Mouse (Mus musculus) adrenal gland (tissue): ENCODE data around the gene Sec14l3.

Experiments
- intact Hi-C: fragments of 180-260 bp; cut with DNase I; formaldehyde crosslinking; loops from one replicate; pipeline ENCODE4 v1.15.1; 2025

Sec14l3 gene

DNA sequence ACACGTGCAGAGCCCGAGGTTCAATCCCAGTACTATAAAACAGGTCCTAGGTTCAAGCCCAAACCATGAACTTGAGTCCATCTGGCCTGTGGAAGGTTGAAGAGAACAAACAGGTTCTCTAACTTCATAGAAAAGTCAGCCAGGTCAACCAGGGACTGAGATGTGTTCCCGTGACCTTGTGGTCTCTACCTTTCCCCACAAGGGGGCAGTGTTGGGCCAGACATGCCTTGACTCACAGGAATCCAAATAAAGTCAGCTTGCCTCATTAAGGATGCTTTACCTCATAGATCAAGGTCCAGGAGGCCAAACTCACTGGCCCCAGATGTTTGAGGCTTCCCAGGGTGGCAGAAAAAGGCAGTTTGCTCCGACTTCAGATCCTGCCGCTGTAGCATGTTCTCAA is 11.1 kb upstream of the Sec14l3 start:
- intact Hi-C loops: no loop called here

GRCm38 (mm10) chr11:4060866-4061575 is 3.6 kb upstream of the Sec14l3 start:
- intact Hi-C loops: no loop called here

- intact Hi-C loops: no loop called here
These were observed 2.1 kb upstream of the Sec14l3 start for GRCm38 (mm10) chr11:4062523-4062922.

DNA sequence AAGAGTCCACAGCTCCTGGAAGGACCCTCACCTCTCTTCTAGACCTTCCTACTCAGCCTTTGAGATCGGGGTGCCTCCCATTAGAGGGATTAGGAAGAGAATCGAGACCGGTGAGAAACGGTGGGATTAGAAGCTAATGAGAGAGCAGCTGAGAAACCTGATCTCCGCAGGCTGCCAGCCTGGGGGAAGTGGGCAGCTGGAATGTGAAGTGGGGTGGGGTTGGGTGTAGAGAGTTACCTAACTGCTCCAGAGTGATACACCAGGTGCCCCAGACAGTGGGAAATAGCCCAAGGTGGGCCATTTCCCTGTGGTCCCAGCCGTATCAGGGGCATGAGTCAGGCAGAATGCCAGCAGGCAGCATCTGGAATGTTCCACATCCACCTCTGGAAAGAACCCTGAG is 1.7 kb upstream of the Sec14l3 start:
- intact Hi-C loops: no loop called here

DNA sequence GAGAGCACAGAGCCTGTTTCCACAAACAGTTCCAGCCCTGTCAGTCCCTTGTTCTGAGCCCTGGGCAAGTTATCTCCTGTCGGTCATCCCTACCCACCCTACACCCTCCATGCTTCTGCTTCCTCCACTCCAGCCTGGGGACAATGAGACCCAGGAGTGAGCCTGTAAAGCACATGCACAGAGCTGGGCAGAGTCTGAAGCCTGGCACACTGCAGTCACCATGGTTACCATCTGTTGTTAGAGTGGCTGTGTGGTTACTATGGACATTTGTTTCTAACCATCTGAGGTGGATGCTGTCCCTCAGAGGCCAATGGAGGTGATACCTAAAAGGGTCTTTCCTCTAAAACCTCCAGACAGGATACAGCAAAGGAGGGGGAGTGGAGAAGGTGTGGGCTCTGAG is 5.0 kb downstream of the Sec14l3 start:
- intact Hi-C loops: no loop called here

GRCm38 (mm10) chr11:4076633-4077032 is 12.0 kb downstream of the Sec14l3 start:
- intact Hi-C loops: no loop called here

DNA sequence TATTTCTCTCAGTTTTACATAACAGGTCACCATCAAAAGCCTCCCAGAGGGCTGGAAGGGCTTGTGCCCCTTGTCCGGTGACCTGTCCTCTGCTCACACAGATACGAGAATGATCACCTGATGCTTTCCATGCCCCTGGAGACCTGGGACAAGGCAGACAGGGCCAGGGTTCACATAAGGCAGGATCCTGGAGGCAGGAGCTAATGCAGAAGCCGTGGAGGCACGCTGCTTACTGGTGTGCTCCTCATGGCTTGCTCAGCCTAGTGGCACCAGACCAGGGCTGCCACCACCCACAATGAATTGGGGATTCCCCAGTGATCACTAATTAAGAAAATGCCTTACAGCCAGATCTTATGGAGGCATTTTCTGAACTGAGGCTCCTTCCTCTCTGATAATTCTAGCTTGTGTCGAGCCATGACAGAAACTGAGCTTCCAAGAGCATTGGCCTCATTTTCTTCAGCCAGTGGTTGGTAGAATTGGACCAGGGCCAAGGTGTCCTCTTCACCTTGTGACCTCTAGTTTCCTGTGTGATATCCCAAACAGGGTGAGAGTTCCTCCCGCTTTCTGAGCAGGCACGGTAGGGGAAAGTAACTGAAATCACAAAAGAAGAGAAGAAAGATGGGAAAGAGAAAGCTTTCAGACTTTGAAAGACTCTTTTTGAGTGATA is 13.8 kb downstream of the Sec14l3 start:
- intact Hi-C loops: no loop called here

DNA sequence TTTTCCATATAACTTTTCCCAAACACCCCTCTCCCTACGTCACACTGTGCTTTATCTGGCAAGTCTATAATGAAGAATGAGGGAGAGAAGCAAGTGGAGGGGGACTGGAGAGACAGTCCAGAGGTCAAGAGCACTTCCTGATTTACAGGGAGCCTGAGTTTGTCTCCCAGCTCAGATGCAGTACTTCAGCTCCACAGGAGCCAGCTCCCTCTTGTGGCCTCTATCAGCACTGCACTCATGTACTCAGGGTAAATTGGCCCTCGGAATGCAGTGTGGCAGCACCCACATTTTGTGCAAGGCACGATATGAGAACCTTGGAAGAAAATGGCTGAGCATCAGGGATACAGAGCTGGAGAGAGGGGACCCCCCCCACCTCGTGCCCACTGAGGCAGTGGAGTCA is 15.6 kb downstream of the Sec14l3 start:
- intact Hi-C loops: loop anchor here (5.0 kb wide), 1 partner anchor 33 kb away; no protein-coding TSS in a partner anchor

- intact Hi-C loops: loop anchor here (1.0 to 5.0 kb wide), 2 partner anchors 36 to 82 kb away; no protein-coding TSS in a partner anchor
These were observed 18.9 kb downstream of the Sec14l3 start for GRCm38 (mm10) chr11:4083316-4084078.

DNA sequence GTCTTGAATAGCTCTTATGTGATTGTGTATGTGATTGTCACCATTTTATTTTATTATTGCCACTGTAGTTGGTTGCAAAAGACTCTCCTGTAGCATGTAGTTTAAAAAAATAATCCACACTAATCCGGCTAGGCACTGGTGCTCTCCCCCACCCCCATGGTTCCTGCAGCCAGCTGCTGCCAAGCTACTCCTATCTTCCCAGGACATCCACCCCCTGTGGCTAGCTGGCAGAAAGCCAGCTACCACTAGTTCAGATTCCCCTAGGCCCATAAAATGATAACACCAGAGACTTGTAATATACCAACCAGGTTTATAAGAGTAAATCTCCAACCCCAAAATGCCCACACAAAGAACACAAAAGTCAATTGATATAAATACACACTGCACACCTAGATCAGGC is 21.6 kb downstream of the Sec14l3 start:
- intact Hi-C loops: no loop called here

DNA sequence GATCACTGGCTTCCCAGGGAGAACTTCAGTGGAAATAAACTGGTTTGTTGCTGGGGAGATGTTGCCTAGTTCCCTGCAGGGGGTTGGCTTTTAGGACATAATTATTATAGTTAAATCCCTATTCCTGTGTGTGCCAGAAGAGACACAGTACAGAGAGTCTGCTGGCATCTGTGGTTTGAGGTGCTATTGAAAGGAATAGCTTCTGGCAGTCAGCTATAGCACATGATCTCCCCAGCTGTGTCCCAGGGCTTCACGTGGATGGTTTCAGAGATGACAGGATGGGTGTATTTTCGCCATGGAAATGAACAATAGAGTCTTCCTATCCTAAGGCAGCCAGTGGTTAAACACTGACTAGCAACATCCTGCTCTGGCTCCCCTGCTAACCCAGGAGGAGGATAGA is 22.6 kb downstream of the Sec14l3 start:
- intact Hi-C loops: no loop called here

DNA sequence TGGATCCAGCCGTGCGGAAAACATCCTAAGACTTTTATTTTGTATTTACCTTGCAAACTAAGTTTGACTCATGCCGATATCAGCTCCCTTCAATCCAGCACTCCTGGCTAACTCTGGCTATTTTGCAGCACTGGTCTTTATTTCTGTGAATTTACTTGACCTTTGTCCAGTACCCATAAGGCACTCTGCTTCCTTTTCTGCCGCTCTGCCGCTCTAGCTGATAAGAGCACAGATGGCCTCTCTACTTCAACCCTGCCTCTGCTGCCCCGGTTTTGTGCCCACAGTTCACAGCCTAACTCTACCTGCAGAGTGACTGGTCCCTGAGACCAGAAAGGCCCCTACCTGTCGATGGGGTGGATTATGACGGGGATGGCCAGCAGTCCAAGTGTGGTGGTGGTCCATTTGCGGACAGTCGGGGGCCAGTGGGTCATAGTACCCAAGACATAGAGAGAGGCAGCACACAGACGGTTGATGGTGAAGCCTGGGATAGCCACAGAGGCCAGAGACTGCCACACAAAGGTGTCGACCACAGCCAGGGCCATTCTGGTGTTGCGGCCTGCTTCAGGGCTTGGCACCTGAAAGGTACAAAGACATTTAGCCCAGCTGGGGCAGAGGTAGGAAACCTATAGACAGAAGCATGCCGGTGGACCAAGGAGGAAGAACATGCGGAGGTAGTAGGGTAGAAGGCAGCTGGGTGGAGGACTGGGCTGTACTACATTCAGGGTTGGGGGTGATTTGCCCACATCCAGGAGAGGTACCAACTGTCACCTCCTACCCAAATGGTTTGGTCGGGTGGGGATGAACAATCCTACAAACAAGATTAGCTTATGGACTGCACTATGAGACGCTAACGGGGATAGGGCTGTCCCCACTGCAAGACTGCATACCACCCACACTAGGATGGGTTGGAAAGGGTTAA is 29.1 kb downstream of the Sec14l3 start:
- intact Hi-C loops: no loop called here

- intact Hi-C loops: no loop called here
These were observed 29.9 kb downstream of the Sec14l3 start for GRCm38 (mm10) chr11:4094378-4095170.

DNA sequence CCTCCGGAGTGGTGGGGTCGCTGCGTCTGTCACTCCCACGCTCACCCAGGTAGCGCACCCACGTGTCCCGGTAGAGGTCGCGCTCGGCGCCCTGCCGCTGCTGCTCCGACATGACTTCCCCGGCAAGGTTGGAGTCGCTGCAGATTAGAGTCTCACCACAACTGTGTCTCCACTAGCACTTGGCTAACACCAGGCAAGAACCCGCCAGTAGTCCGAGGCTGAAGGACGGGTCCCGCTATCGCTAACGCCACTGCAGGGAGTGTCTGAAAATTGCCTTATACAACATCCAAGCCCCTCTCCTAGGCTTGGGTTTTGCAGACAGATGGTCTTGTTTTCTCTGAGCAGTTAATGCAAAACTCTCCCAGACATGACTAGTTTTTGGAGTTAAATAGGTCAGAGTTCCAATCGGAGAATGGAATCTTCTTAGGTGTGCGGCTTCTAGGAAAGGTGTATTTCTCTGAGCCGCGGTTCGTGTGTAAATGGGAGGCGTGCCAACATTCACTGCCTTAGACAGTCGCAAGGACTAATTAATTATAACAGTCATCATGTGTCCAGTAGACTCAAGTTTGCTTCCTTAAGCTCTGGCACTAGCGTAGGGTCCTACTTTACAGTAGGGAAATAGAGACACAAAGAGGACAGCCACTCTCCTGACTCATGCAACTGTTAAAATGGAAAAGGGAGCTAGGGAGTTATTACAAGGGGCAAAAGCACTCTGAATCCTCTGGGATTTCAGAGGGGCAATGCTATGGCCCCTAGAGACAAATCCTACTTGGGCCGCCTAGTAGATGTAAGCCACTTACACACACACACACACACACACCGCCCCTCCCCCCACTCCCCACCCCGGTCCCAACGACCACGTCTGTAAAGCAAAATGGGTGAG is 30.8 kb downstream of the Sec14l3 start, which contains the start of gene Mtfp1:
Mtfp1 (minus strand) TSS at position 275 of the 883 bp plus-strand sequence.
- intact Hi-C loops: no loop called here

DNA sequence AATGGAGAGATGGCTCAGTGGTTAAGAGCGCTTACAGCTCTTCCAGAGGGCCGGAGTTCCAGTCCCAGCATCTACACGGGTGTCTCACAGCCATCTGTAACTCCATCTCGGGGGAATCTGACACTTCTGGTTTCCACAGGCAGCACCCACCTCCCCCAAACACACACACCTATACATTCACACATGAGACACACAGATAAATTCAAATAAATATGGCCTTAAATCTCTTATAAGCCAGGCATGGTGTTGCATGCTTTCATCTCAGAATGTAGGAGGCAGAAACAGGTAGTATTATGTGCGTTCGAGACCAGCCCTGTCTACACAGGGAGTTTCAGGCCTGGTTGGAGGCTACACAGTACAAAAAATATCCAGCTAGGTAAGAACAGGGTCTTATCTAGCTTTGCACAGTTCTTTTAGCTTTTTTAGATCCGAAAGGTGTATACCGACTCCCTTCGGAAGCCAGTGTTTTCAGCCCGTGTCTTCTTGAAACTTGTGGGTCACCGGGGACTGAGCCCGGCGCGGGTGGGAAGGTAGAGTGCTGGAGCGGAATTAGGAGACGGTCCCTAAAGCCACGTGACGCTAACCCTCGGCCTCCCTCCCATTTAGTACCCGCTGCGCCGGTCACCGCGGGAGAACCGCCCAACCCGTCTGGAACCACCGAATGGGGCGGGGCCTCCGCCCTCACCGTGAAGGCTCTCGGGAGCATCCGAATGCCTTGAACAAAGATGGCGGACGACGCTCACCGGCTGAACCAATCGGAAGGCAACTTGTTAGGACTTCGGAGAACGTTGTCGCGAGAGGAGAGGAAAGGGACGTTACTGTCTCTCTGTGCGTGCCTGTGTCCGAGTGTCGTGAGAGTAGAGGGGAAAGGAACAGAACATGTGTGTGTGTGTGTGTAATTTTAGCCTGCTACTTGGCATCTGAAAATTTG is 31.7 kb downstream of the Sec14l3 start:
- intact Hi-C loops: no loop called here

GRCm38 (mm10) chr11:4097091-4097621 is 32.5 kb downstream of the Sec14l3 start:
- intact Hi-C loops: no loop called here

DNA sequence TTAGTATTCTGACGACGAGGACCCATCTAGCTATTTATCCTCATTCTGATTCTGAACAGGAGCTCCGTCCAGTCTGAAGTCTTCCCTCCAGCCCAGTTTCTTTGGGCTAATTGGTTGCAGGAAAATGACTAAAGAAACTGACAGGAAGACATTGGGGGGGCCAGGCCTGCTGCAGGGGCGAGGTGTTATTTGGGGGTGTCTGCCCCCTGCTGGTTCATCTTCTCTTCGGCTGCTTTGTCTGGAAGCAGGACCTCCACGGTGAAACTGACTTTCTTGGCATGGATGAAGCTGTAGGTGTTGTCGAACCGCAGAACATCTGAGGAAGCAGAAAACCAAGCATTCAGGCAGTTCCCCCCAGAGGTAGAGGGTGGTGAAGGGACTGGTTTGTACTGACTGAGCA is 33.5 kb downstream of the Sec14l3 start:
- intact Hi-C loops: no loop called here

DNA sequence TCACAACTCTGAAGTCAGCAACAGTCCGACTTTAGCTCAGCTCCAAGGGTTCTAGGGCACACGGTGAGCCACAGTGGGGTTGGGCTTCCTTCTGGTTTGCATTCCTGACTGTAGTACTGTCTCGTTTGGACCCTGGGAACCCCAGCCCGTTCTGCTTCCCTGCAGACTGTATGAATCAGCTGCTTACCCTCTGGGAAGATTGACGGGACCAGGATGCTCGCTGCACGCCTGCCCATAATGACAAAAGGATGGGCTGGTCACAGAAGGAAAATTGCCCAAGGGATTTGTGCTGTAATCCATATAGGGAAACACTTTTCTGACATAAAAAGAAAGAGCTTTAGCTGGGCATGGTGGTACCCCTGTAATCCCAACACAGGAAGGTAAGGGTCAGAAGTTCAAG is 34.2 kb downstream of the Sec14l3 start:
- intact Hi-C loops: no loop called here
